Mouse (Mus musculus) erythroblast, adult 5-6 weeks (primary cell): ENCODE measurements around the gene Sh2d7. TPM values are rescaled to one million over a fixed set of nuclear protein-coding genes. Genes with fewer than 3 reads are reported as not detected.

Source experiments
- ATAC-seq: replicated peaks from 2 replicates; pipeline ENCODE4 v1.8.0; 2016; ENCODE audit warnings: moderate number of reproducible peaks, mild to moderate bottlenecking, moderate TSS enrichment, inconsistent platforms; ENCODE audit not compliant: poor library complexity, low FRiP score, severe bottlenecking
- total RNA-seq, 2 experiments: library from RNA; stranded (forward) in 1 of 2; stranded (reverse) in 1 of 2; fragments of 150-400 nt in 1 of 2; fragments of 200-764, 138-1000 nt in 1 of 2; gene quantifications; 2 replicates each; pipeline versions ENCODE4 v1.2.3 to v1.2.4; 2015 to 2017; ENCODE audit warnings: low replicate concordance in 2 of 2

Sh2d7 gene
- total RNA-seq (2015; ENCODE audit: low replicate concordance) (not detected in 2 replicates), total RNA-seq (2017; ENCODE audit: low replicate concordance) (not detected in 2 replicates)

- ATAC-seq = no peak
Observed at GRCm38 (mm10) chr9:54538684-54539083, at the start of gene Sh2d7. TSS of gene Sh2d7 (plus strand) at chr9:54538984.

DNA sequence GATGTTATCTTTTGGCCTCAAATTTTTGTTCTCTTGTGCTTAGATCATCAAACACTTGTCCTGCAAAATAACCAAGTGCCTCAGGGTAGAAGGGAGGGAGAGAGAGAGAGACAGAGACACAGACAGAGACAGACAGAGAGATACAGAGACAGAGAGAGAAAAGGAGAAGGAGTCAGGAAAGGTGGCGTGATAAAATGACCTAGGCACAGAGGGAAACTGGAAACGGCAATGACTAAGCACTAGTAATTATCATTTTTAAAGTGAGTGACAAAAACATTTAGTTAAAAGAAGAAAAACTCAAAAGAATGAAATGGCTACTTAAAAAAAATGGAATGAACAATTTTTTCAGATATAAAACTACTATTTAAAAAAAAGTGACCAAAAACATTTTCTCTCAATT, 49.2 kb upstream of the Sh2d7 start:
- no peak for ATAC-seq

GRCm38 (mm10) chr9:54490431-54490830, 48.4 kb upstream of the Sh2d7 start:
- no peak for ATAC-seq

DNA sequence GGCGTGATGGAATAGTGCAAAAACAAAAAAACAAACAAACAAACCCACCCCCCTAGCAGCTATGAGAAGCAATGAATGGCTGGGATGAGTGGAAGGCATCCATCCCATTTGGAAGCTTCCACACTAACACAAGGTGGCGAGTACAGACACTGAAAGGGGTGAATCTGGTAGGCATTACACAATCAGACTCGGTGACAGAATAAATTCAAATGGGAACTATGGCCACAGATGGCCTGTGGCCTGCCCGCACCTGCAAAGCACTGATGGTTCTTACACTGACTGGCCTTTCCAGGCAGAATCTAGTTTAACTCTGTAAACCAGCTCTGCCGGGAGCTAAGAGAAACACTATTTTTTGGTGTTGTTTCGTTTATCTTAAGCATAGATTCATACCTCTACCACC, 39.5 kb upstream of the Sh2d7 start:
- ATAC-seq = no peak

DNA sequence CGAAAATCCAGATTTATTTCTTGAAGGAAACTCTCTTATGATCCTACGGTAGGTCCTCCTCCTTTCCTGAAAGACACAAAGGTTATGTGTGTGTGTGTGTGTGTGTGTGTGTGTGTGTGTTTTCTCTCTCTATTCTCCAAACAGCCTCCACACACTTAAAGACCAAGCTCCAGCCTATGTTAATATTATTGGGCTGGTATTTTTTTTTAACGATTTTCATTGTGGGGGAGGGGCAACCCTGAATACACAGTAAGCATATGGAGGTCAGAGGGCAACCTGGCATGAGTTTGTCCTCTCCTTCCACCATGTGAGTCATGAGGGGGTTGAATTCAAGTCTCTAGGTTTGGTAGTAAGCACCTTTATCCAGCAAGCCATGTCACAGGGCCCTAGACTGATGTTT, 39.0 kb upstream of the Sh2d7 start:
- ATAC-seq = no peak

DNA sequence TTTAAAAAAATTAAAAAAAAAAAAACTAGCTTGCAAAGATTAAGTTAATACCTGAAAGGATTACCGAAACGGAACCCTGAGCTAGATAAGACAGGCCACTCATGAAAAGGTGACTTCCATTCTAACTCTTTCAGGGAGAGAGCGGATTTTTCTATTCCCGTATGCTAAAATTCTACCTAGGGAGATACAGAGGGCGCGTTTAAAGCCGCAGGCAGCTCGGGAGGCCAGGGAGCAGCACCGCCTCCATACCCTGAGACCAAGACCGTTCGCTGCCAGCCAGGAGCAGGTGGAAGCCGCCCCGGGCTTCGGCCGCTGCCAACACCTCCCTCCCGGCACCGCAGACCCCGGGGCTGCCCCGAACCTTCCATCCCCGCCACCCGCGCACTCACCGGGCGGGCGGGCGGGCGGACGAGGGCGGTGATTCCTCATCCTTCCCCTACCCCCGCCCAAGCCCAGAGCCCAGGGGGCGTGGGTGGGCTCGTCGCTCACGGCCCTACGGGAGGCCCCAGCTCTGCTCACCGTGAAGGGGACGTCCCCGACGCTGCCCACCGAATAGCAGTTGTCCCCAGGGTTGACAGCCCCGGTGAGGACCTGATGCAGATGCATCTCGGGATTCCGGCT, 37.8 kb upstream of the Sh2d7 start:
- ATAC-seq = no peak

DNA sequence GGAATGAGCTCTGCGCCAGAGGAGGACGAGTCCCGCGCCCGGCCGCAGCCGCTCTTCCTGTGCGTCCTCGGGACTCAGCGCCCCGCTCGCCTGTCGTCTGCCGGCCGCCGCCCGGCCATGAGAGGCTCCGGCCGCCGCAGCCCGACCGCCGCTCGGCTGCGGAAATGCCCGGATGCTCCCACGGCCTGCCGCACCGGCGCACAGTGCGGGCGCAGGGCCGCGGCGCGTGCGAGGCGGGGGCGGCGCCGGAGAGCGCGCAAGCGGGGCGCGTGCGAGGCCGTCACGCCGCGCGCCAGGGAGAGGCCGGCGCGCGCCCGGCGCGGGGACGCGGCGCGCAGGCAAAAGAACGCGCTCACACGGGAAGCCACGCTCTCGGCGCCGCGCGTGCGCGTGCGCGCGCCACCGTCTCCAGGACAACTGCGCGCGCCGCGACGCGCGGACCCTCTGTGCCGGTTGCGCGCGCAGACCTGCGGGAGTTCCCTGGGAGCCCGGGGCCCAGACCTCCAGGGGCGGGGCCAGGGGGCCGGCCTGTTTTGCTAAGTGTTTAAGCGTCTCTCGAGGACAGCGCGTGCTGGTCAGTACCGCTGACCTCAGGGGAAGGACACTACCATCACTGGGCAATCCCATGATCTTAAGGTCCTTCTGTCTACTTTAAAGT, 37.2 kb upstream of the Sh2d7 start, which contains the start of gene Dmxl2:
Gene Dmxl2, minus strand, starts transcription at position 174 of the 658 bp plus-strand sequence.
- ATAC-seq = no peak

DNA sequence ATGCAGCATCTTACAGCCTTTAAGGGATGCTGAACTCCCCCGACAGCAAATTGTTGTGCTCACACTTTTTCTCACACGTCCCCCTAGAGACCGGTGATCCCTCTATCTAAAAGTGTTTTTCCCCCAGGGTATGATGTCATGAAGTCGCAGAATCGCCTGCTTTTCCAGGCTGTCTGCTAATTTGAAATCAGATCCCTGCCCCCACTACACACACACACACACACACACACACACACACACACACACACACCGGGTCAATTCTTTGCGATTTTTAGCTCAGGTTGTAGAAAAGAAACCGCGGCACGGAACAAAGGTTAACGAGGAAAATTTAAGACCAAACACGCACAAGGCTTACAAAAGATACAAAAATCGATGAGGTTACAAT, 36.7 kb upstream of the Sh2d7 start:
- no peak for ATAC-seq

GRCm38 (mm10) chr9:54502873-54503272, 35.9 kb upstream of the Sh2d7 start:
- ATAC-seq = no peak

DNA sequence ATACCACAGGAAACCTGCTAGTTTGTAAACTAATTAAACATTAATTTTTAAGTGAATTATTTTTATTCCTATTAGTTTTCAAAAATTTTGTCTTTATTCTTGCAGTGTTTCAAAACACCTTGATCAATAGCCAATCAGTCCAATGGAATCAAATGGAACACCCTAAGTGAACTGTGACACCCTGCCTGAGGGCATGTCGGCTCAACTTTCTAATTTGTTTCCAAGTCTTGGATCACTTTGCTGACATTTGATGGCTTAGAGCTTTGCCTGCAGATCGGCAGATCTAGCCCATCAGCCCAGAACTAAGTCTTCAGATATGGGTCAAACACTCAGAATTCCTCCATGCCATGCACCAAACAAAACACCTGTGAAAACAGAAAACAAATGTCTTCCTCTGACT, 22.8 kb upstream of the Sh2d7 start:
- ATAC-seq = no peak

GRCm38 (mm10) chr9:54518921-54519320, 19.9 kb upstream of the Sh2d7 start:
- no peak for ATAC-seq

- ATAC-seq = no peak
Observed at GRCm38 (mm10) chr9:54520286-54520685, 18.5 kb upstream of the Sh2d7 start.

GRCm38 (mm10) chr9:54527694-54528093, 11.1 kb upstream of the Sh2d7 start:
- no peak for ATAC-seq

GRCm38 (mm10) chr9:54529950-54530349, 8.8 kb upstream of the Sh2d7 start:
- ATAC-seq = no peak

GRCm38 (mm10) chr9:54530836-54531235, 7.9 kb upstream of the Sh2d7 start:
- ATAC-seq = no peak

- ATAC-seq = no peak
Observed at GRCm38 (mm10) chr9:54531421-54531820, 7.4 kb upstream of the Sh2d7 start.

DNA sequence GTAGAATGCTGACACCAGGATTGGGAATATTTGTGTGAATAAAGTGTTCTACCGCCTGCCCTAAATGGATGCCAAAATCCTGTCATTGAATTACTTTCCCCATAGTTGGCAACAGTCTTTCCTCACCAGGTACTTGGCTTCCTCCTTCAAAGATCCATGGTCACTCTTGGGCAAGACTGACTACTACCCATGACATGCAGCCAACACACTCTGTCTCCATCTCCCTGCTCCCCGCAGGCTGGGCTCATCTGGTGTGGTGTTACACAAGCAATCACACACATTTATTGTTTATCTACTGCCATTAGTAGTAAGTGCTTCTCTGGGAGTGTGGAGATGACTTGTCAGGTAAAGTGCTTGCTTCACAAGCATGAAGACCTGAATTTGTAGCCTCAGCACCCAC, 5.9 kb upstream of the Sh2d7 start:
- ATAC-seq = no peak

GRCm38 (mm10) chr9:54533975-54534374, 4.8 kb upstream of the Sh2d7 start:
- ATAC-seq = no peak

- no peak for ATAC-seq
Observed at GRCm38 (mm10) chr9:54536236-54536635, 2.5 kb upstream of the Sh2d7 start.

GRCm38 (mm10) chr9:54537030-54537429, 1.8 kb upstream of the Sh2d7 start:
- ATAC-seq = no peak

DNA sequence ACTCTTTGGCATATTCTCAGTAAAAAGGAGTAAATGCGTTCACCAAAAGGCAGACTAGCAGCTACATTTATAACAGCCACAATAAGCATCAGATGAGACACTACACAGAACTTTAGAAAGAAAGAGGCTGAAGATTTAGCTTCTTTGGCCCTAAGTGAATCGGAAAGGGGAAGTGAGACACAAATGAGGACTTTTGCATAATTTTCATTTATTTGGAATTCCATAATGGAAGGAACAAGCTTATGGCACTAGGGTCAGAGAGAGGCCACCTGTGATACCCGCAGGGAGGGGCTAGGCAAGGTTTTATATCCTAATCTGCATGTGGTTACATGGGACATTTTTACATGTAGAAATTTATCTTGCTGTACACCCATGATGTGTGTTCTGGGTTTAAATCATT, 1.3 kb upstream of the Sh2d7 start:
- no peak for ATAC-seq

GRCm38 (mm10) chr9:54538244-54538643, 540 bp upstream of the Sh2d7 start:
- no peak for ATAC-seq
